Mouse (Mus musculus): ENCODE results near the gene Klrk1.
"Not testable (repeated sequence)": the region's sequence is repeated elsewhere in the genome, so short reads cannot be mapped to it uniquely, and the experiment has no call there.

Gene Klrk1

DNA sequence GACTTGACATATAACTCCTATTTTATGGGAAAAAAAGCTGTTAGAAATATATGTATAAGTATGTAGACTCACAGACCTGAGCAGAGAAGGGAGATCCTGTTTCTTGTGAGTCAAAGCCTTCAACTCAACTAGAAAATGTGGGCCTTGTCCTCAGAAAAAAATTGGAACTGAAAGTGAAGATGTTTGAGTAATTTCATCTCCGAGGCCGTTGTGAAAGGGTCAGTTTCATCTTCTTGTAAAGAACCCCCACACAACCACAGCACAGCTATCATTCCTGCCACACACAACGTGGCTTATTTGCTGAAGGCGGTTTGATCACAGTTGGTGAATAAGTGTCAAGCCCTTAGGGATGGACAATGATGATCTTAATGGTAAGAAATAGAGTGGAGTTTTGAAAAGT, at the start of gene Klrk1:
Gene Klrk1, minus strand, starts transcription at position 130 of the 400 bp plus-strand sequence.
- DNase-seq (ENCODE audit: low read depth in 1 of 2, low spot score in 2 of 2) = no peak

GRCm38 (mm10) chr6:129661301-129661700, 37.6 kb upstream of the Klrk1 start:
- not testable (repeated sequence) for DNase-seq (ENCODE audit: low read depth in 1 of 2, low spot score in 2 of 2)

GRCm38 (mm10) chr6:129660589-129660988, 36.9 kb upstream of the Klrk1 start, which contains the start of gene Klrc2:
Gene Klrc2 (minus strand): TSS chr6:129660689.
- not testable (repeated sequence) for DNase-seq (ENCODE audit: low read depth in 1 of 2, low spot score in 2 of 2)

DNA sequence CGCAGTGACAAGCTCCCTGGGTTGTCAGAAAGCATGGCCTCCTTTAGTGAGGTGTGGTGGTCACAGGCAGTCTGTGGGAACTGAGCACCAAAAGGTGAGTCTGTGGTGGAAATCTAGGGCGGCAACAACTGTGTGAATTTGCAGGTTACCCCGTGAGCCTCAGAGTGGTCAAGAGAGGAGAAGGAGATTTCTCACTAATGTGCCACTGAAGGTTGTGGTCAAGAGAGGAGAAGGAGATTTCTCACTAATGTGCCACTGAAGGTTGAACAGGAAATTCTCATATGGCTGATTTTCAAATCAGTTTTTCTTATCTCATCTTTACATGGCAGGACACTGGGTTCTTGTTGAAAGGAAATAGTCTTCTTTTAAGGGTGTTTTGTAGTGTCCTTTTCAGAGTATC, 20.4 kb upstream of the Klrk1 start:
- not testable (repeated sequence) for DNase-seq (ENCODE audit: low read depth in 1 of 2, low spot score in 2 of 2)

DNA sequence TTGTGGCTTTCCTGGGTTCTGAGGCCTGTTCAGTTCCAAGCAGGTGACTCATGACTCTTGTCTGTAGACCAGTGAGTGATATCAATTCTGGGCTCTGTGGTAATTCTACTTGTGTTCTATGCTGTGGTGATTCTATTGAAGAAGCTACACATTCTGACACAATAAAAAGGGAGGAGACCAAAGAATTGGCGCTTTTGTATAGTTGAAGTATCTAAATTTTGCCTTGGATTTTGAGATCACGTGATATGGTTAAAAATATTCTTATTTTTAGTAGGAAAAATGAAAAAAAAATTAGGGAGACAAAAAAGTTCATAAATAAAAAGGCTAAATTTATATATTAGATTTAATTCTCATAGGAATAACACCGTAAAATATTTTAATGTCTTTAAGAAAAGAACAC, 19.6 kb upstream of the Klrk1 start, which contains the start of gene Klrc3:
Gene Klrc3, minus strand, starts transcription at position 101 of the 400 bp plus-strand sequence.
- not testable (repeated sequence) for DNase-seq (ENCODE audit: low read depth in 1 of 2, low spot score in 2 of 2)

DNA sequence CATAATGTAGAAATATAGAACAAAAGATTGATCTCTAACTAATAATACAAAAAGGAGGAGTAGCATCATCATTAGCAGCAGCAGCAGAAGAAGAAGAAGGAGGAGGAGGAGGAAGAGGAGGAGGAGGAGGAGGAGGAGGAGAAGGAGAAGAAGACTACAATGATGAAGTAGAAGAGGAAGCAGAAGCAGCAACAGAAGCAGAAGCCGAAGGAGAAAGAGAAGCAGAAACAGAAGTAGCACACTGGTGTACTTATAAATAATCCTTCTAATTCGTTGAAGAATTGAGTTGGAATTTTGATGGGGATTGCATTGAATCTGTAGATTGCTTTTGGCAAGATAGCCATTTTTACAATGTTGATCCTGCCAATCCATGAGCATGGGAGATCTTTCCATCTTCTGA, 7.4 kb upstream of the Klrk1 start:
- DNase-seq (ENCODE audit: low read depth in 1 of 2, low spot score in 2 of 2) = not testable (repeated sequence)

DNA sequence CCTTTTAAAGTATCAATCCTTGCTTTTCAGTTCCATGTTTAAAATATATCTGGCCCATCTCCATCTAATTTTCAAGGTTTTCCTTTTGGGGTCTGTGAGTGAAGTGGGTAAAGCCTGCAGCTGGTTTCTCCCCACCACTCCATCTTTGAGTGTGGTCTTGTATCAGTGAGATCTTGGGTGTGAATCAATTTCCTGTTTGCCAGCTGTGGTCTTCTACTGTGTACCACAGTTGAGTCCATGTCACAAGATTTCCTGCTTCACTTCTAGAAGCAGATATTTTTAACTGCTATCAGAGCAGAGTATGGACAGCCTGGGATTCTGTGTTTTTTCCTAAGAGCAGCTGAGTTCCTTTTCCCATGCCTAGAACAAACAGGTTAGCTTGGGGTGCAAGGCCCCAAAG, 15.3 kb downstream of the Klrk1 start:
- no peak for DNase-seq (ENCODE audit: low read depth in 1 of 2, low spot score in 2 of 2)

- no peak for DNase-seq (ENCODE audit: low read depth in 1 of 2, low spot score in 2 of 2)
These were observed 32.2 kb downstream of the Klrk1 start, which contains the start of gene Klrd1 for GRCm38 (mm10) chr6:129591508-129591907. Gene Klrd1 (plus strand): TSS chr6:129591782.

DNA sequence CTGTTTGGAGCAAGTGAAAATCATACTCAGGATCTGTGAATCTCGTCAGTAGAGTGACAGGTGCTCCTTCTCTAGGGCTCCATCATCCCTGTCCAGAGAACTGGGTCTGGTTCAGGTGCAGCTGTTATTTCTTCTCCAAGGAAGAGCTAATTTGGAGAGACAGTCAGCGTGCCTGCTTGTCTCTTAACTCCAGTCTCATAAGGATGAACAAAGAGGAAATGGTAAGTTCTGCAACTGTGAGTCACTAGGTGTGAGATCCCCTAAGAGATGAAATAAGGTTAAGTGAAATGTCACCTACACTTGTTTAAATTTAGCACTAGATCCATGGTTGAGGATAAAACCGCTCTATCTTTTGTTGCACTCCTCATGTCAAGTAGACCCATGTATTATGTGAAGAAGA, 40.6 kb downstream of the Klrk1 start:
- no peak for DNase-seq (ENCODE audit: low read depth in 1 of 2, low spot score in 2 of 2)

- no peak for DNase-seq (ENCODE audit: low read depth in 1 of 2, low spot score in 2 of 2)
These were observed 41.8 kb downstream of the Klrk1 start for GRCm38 (mm10) chr6:129581896-129582295.

GRCm38 (mm10) chr6:129581274-129581673, 42.4 kb downstream of the Klrk1 start:
- DNase-seq (ENCODE audit: low read depth in 1 of 2, low spot score in 2 of 2) = no peak

GRCm38 (mm10) chr6:129577605-129578004, 46.1 kb downstream of the Klrk1 start, which contains the start of gene Klre1:
Gene Klre1 (plus strand): TSS chr6:129577905.
- no peak for DNase-seq (ENCODE audit: low read depth in 1 of 2, low spot score in 2 of 2)

DNA sequence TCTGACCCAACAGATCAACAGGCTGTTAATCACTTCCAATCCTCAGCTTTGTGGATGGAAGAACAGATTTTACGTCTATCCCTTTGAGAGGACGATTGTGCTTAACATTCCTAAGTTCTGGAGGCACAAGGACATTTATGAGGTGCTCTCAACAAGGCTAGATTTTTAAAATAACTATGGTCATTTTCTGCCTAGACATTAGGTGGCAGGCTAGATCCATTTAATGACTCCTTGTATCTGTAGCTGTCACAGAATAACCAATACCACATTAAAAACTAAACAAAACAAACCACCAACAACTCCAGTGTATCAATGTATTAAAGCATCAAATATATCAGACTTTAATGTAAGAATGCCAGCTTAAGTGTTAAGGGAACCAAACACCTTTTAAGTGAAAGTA, 48.3 kb downstream of the Klrk1 start:
- no peak for DNase-seq (ENCODE audit: low read depth in 1 of 2, low spot score in 2 of 2)

GRCm38 (mm10) chr6:129565257-129565656, 58.4 kb downstream of the Klrk1 start:
- DNase-seq (ENCODE audit: low read depth in 1 of 2, low spot score in 2 of 2) = no peak
